Mouse (Mus musculus) monocyte, adult 5-6 weeks (primary cell): Measurements from ENCODE around the gene Supt5. TPM values are rescaled to one million over a fixed set of nuclear protein-coding genes. Genes with fewer than 3 reads are reported as not detected.

Experiments used
- ATAC-seq: fragments of 153-309, 156-312 bp; replicated peaks from 2 replicates; pipeline ENCODE4 v1.8.0; 2017; ENCODE audit warnings: mild to moderate bottlenecking; ENCODE audit not compliant: low TSS enrichment, insufficient number of reproducible peaks, severe bottlenecking, poor library complexity, low FRiP score
- total RNA-seq: library from RNA; stranded (forward); fragments of 200-1000, 200-491, 200-594 nt; gene quantifications from 3 replicates; pipeline ENCODE4 v1.2.3, GENCODE M21; 2017

The Supt5 gene
- total RNA-seq, 1 experiment from 2014 or later: 138 TPM

GRCm38 (mm10) chr7:28318036-28318435, 20.5 kb downstream of the Supt5 start:
- no peak for ATAC-seq

GRCm38 (mm10) chr7:28311926-28312543, 26.5 kb downstream of the Supt5 start, which contains the start of gene Timm50:
Gene Timm50 (minus strand): TSS chr7:28312072.
- peak; percentile 96 for ATAC-seq

- peak; percentile 20; the same call in 1 of the 2 replicates for ATAC-seq
Observed at GRCm38 (mm10) chr7:28311151-28311925, 27.2 kb downstream of the Supt5 start.

GRCm38 (mm10) chr7:28309737-28310136, 28.8 kb downstream of the Supt5 start:
- no peak for ATAC-seq

- no peak for ATAC-seq
Observed at GRCm38 (mm10) chr7:28306216-28306615, 32.3 kb downstream of the Supt5 start.

GRCm38 (mm10) chr7:28305641-28306040, 32.9 kb downstream of the Supt5 start:
- no peak for ATAC-seq

GRCm38 (mm10) chr7:28301616-28302433, 36.7 kb downstream of the Supt5 start, which contains the start of gene Dll3:
Gene Dll3 (minus strand): TSS chr7:28302238.
- ATAC-seq: no peak

GRCm38 (mm10) chr7:28298837-28299625, 39.5 kb downstream of the Supt5 start:
- no peak; the same call in 1 of the 2 replicates for ATAC-seq

- no peak for ATAC-seq
Observed at GRCm38 (mm10) chr7:28294481-28294880, 44.1 kb downstream of the Supt5 start.

- ATAC-seq: no peak
Observed at GRCm38 (mm10) chr7:28290638-28291590, 47.6 kb downstream of the Supt5 start, which contains the start of gene Selenov. Gene Selenov (minus strand): TSS chr7:28291186.

- ATAC-seq: no peak
Observed at GRCm38 (mm10) chr7:28290165-28290564, 48.4 kb downstream of the Supt5 start.

- no peak for ATAC-seq
Observed at GRCm38 (mm10) chr7:28280630-28281029, 57.9 kb downstream of the Supt5 start.

GRCm38 (mm10) chr7:28278279-28278652, 60.3 kb downstream of the Supt5 start:
- no peak for ATAC-seq

- peak; percentile 91 for ATAC-seq
Observed at GRCm38 (mm10) chr7:28277615-28278278, 60.8 kb downstream of the Supt5 start, which contains the start of gene Eid2b. Gene Eid2b (plus strand): TSS chr7:28277739.

GRCm38 (mm10) chr7:28277237-28277614, 61.3 kb downstream of the Supt5 start:
- no peak for ATAC-seq

- no peak for ATAC-seq
Observed at GRCm38 (mm10) chr7:28271761-28272160, 66.8 kb downstream of the Supt5 start.

GRCm38 (mm10) chr7:28269355-28269754, 69.2 kb downstream of the Supt5 start:
- no peak for ATAC-seq
